Comparison of ENCODE assay signal across 22 mouse cellular contexts in genomic region chr17:31066058-31066457, GRCm38 (mm10). TPM values are rescaled to one million over a fixed set of nuclear protein-coding genes. Genes with fewer than 3 reads are reported as not detected.
DNase-seq lines count a peak whose midpoint lies in the region; ATAC-seq and TF ChIP-seq lines count a peak whose summit lies in the region.
"Had no signal": no experiment of that assay in that cellular context is flagged by ENCODE, and none has a peak within 500 bp of the region (broad histone marks: within the 10 kb centered on the region; RNA-seq: fewer than 3 reads in every experiment).

No protein-coding gene starts in this region.

- H3K4me1 ChIP-seq in midbrain, embryonic 11.5 days (ENCODE audit: control insufficient read depth, insufficient read depth, low read length): no peaks in the 10 kb centered on the region
- H3K4me1 ChIP-seq in midbrain, embryonic 10.5 days: peaks cover 22% of the 10 kb centered on the region
- H3K4me1 ChIP-seq in embryonic facial prominence, embryonic 11.5 days (ENCODE audit: control insufficient read depth, insufficient read depth, low read length): no peaks in the 10 kb centered on the region; the same call in 1 of the 2 replicates
- H3K4me1 ChIP-seq in neural tube, embryonic 15.5 days: peaks cover 16% of the 10 kb centered on the region
- H3K4me1 ChIP-seq in hindbrain, postnatal 0 days (ENCODE audit: insufficient read depth, low read length): peaks cover 11% of the 10 kb centered on the region

- H3K27me3 ChIP-seq in midbrain, embryonic 11.5 days (ENCODE audit: control insufficient read depth, insufficient read depth, low read length): no peaks in the 10 kb centered on the region
- peaks cover 5% of the 10 kb centered on the region; the same call in 1 of the 2 replicates for H3K27me3 ChIP-seq in midbrain, embryonic 10.5 days (ENCODE audit: low read depth, poor library complexity, severe bottlenecking)
- H3K27me3 ChIP-seq in embryonic facial prominence, embryonic 11.5 days (ENCODE audit: control insufficient read depth, insufficient read depth, low read length): no peaks in the 10 kb centered on the region
- H3K27me3 ChIP-seq in neural tube, embryonic 15.5 days (replicated peaks): no peaks in the 10 kb centered on the region
- no peaks in the 10 kb centered on the region for H3K27me3 ChIP-seq in hindbrain, postnatal 0 days (ENCODE audit: insufficient read depth, low read length)
- H3K27me3 ChIP-seq: liver, embryonic 12.5 days; midbrain, embryonic 13.5 days had no signal

- H3K9me3 ChIP-seq in midbrain, embryonic 11.5 days (ENCODE audit: control insufficient read depth, low read length): no peaks in the 10 kb centered on the region
- H3K9me3 ChIP-seq in midbrain, embryonic 10.5 days (replicated peaks): no peaks in the 10 kb centered on the region
- H3K9me3 ChIP-seq in embryonic facial prominence, embryonic 11.5 days (replicated peaks; ENCODE audit: control insufficient read depth, low read length): no peaks in the 10 kb centered on the region
- no peaks in the 10 kb centered on the region for H3K9me3 ChIP-seq in neural tube, embryonic 15.5 days (replicated peaks)
- H3K9me3 ChIP-seq in hindbrain, postnatal 0 days (ENCODE audit: low read length): no peaks in the 10 kb centered on the region
- H3K9me3 ChIP-seq: heart, embryonic 10.5 days; liver, embryonic 12.5 days; midbrain, embryonic 13.5 days had no signal

- H3K4me3 ChIP-seq in midbrain, embryonic 11.5 days (ENCODE audit: low read depth, low read length): no peak overlapping the region
- H3K4me3 ChIP-seq in midbrain, embryonic 10.5 days: no peak overlapping the region
- H3K4me3 ChIP-seq in embryonic facial prominence, embryonic 11.5 days (ENCODE audit: low read depth, low read length): no peak overlapping the region
- no peak overlapping the region for H3K4me3 ChIP-seq in neural tube, embryonic 15.5 days (replicated peaks)
- no peak overlapping the region for H3K4me3 ChIP-seq in hindbrain, postnatal 0 days (ENCODE audit: low read length)
- H3K4me3 ChIP-seq: gastrocnemius, adult 2 months; heart, embryonic 10.5 days; liver, embryonic 12.5 days; midbrain, embryonic 13.5 days had no signal

- no peak overlapping the region for H3K9ac ChIP-seq in midbrain, embryonic 11.5 days (ENCODE audit: low read length)
- no peak overlapping the region for H3K9ac ChIP-seq in embryonic facial prominence, embryonic 11.5 days (replicated peaks; ENCODE audit: low read length)
- H3K9ac ChIP-seq in neural tube, embryonic 15.5 days (replicated peaks): no peak overlapping the region
- no peak overlapping the region for H3K9ac ChIP-seq in hindbrain, postnatal 0 days (replicated peaks; ENCODE audit: low read length)
- H3K9ac ChIP-seq: forebrain, postnatal 0 days; liver, embryonic 12.5 days; midbrain, embryonic 13.5 days had no signal

- peak; percentile 62 for DNase-seq in midbrain, embryonic 11.5 days (ENCODE audit: low spot score, missing footprints)
- no peak for DNase-seq in midbrain, embryonic 10.5 days (ENCODE audit: low spot score)
- peak; percentile 72 for DNase-seq in embryonic facial prominence, embryonic 11.5 days (ENCODE audit: low spot score)
- DNase-seq in fibroblast of lung, adult 2 months (ENCODE audit: low read depth): peak; percentile 15
- no peak for DNase-seq in frontal cortex, adult 2 months (ENCODE audit: extremely low spot score in 1 of 2, low spot score in 1 of 2)
- DNase-seq in hindbrain, postnatal 0 days (ENCODE audit: low spot score): no peak
- DNase-seq: adrenal gland, postnatal 25 days; cerebellum, adult 11-12 months; cerebellum, postnatal 14 days; forebrain, postnatal 0 days; gastrocnemius, adult 2 months; left cerebral cortex, postnatal 4 days; lung, adult 2 months; lung, postnatal 14 days; right cerebral cortex, postnatal 14 days had no signal

- H3K27ac ChIP-seq in midbrain, embryonic 11.5 days (ENCODE audit: low read depth, low read length): no peak overlapping the region
- H3K27ac ChIP-seq in midbrain, embryonic 10.5 days (replicated peaks): no peak overlapping the region
- no peak overlapping the region for H3K27ac ChIP-seq in embryonic facial prominence, embryonic 11.5 days (replicated peaks; ENCODE audit: low read depth, low read length)
- no peak overlapping the region for H3K27ac ChIP-seq in neural tube, embryonic 15.5 days (replicated peaks)
- no peak overlapping the region for H3K27ac ChIP-seq in hindbrain, postnatal 0 days
- H3K27ac ChIP-seq: gastrocnemius, adult 2 months; heart, embryonic 10.5 days; liver, embryonic 12.5 days; midbrain, embryonic 13.5 days; stomach, postnatal 0 days had no signal

- TF ChIP-seq CTCF in hindbrain, postnatal 0 days (IDR thresholded peaks at IDR 0.05; ENCODE audit: low read depth): no peak

- WGBS in midbrain, embryonic 11.5 days: 80% methylated on average over 6 of the region's 6 CpGs
- 79% methylated on average over 6 of the region's 6 CpGs for WGBS in midbrain, embryonic 10.5 days
- WGBS in embryonic facial prominence, embryonic 11.5 days: 40% methylated on average over 6 of the region's 6 CpGs
- WGBS in neural tube, embryonic 15.5 days: 72% methylated on average over 6 of the region's 6 CpGs
- 83% methylated on average over 6 of the region's 6 CpGs for WGBS in hindbrain, postnatal 0 days

- H3K36me3 ChIP-seq in midbrain, embryonic 11.5 days (ENCODE audit: control insufficient read depth, insufficient read depth, low read length): no peaks in the 10 kb centered on the region
- H3K36me3 ChIP-seq in midbrain, embryonic 10.5 days: no peaks in the 10 kb centered on the region
- no peaks in the 10 kb centered on the region for H3K36me3 ChIP-seq in embryonic facial prominence, embryonic 11.5 days (replicated peaks; ENCODE audit: control insufficient read depth, insufficient read depth, low read depth, low read length)
- peaks cover 14% of the 10 kb centered on the region for H3K36me3 ChIP-seq in neural tube, embryonic 15.5 days
- 0 out of 2 replicates have a peak, but pooled peaks cover 4% of the 10 kb centered on the region for H3K36me3 ChIP-seq in hindbrain, postnatal 0 days (ENCODE audit: insufficient read depth, low read length)
- H3K36me3 ChIP-seq: liver, embryonic 12.5 days had no signal

- no peak overlapping the region for H3K4me2 ChIP-seq in midbrain, embryonic 11.5 days
- H3K4me2 ChIP-seq in embryonic facial prominence, embryonic 11.5 days (ENCODE audit: low read depth, low read length): no peak overlapping the region
- H3K4me2 ChIP-seq in neural tube, embryonic 15.5 days: no peak overlapping the region
- H3K4me2 ChIP-seq in hindbrain, postnatal 0 days (ENCODE audit: low read depth, low read length): no peak overlapping the region
- H3K4me2 ChIP-seq: liver, embryonic 12.5 days; midbrain, embryonic 13.5 days had no signal

- no peak for ATAC-seq in midbrain, embryonic 11.5 days (ENCODE audit: low FRiP score)
- ATAC-seq in embryonic facial prominence, embryonic 11.5 days (replicated peaks; ENCODE audit: insufficient number of reproducible peaks, low FRiP score, low TSS enrichment, low read depth): no peak; the same call in 1 of the 2 replicates
- ATAC-seq in neural tube, embryonic 15.5 days (ENCODE audit: low FRiP score): no peak
- ATAC-seq in hindbrain, postnatal 0 days: no peak
- ATAC-seq: forebrain, postnatal 0 days; hindbrain, embryonic 16.5 days; intestine, embryonic 16.5 days; liver, embryonic 12.5 days; midbrain, embryonic 13.5 days had no signal

RNA-seq across cellular contexts. Expression of gene Abcg1, which starts 8.6 kb away (rescaled TPM):
- 10.4 TPM in 2 replicates for polyA plus RNA-seq in midbrain, embryonic 11.5 days (2014; fragmentation: Nextera tagmentation; extraction: Ambion mirVana)
- 5.8 and 9.0 TPM in 2 replicates for polyA plus RNA-seq in midbrain, embryonic 10.5 days (2016; fragmentation: Nextera tagmentation; extraction: Ambion mirVana)
- polyA plus RNA-seq in embryonic facial prominence, embryonic 11.5 days (2014; fragmentation: Nextera tagmentation; extraction: Ambion mirVana): 11.7 and 13.9 TPM in 2 replicates
- 18.5 and 19.9 TPM in 2 replicates for polyA plus RNA-seq in neural tube, embryonic 15.5 days (2015; fragmentation: Nextera tagmentation; extraction: Ambion mirVana)
- polyA plus RNA-seq in frontal cortex, adult 2 months (2012; rRNA removed): 29.5 and 29.6 TPM in 2 replicates
- 34.9 and 40.7 TPM in 2 replicates for total RNA-seq in hindbrain, postnatal 0 days (2014; rRNA removed)
- 17.4 and 18.9 TPM in 2 replicates for polyA plus RNA-seq in hindbrain, postnatal 0 days (2015; fragmentation: Nextera tagmentation; extraction: Ambion mirVana)

Comparison
In these comparisons a context has a peak if more than half of its experiments do, and no peak if none do; other contexts are left out.
1. DNase-seq: peak in midbrain, embryonic 11.5 days (single experiment), embryonic facial prominence, embryonic 11.5 days (single experiment) and fibroblast of lung, adult 2 months (single experiment); none in midbrain, embryonic 10.5 days (single experiment), frontal cortex, adult 2 months (0 of 2) and hindbrain, postnatal 0 days (single experiment).